Mouse (Mus musculus) embryonic facial prominence, embryonic 15.5 days (tissue): ENCODE measurements at regions not wholly inside any gene's neighbourhood (a gene's known extent, or its start where the extent isn't known, plus 50 kb on each side); places are given as distances from the start of the nearest gene placed in this dataset.

Experiments used
- ATAC-seq: fragments of 200-750 bp; cut with Nextera tagmentation; 2 replicates; pipeline ENCODE4 v1.8.0; 2017; ENCODE audit warnings: low read depth, moderate TSS enrichment; ENCODE audit not compliant: insufficient number of reproducible peaks, low FRiP score, low TSS enrichment
- H3K27ac ChIP-seq: fragments of 300-500 bp; sonication (generic); replicated peaks from 2 replicates; pipeline ENCODE4 v1.5.1; 2015; ENCODE audit warnings: mild to moderate bottlenecking, inconsistent platforms
- H3K27me3 ChIP-seq: fragments of 300-500 bp; sonication (generic); 2 replicates; pipeline ENCODE4 v1.6.1; 2015; ENCODE audit warnings: inconsistent platforms
- H3K36me3 ChIP-seq: fragments of 300-500 bp; sonication (generic); 2 replicates; pipeline ENCODE4 v1.6.1; 2015; ENCODE audit warnings: mild to moderate bottlenecking, inconsistent platforms
- H3K4me1 ChIP-seq: fragments of 300-500 bp; sonication (generic); 2 replicates; pipeline ENCODE4 v1.6.1; 2015; ENCODE audit warnings: inconsistent platforms
- H3K4me2 ChIP-seq: fragments of 300-500 bp; sonication (generic); replicated peaks from 2 replicates; pipeline ENCODE4 v1.6.1; 2015; ENCODE audit warnings: mild to moderate bottlenecking, inconsistent platforms
- H3K4me3 ChIP-seq: fragments of 300-500 bp; sonication (generic); replicated peaks from 2 replicates; pipeline ENCODE4 v1.5.1; 2015; ENCODE audit warnings: mild to moderate bottlenecking, inconsistent platforms
- H3K9ac ChIP-seq: fragments of 300-500 bp; sonication (generic); 2 replicates; pipeline ENCODE4 v1.6.1; 2015; ENCODE audit warnings: inconsistent platforms
- H3K9me3 ChIP-seq: fragments of 300-500 bp; sonication (generic); replicated peaks from 2 replicates; pipeline ENCODE4 v1.6.1; 2016; ENCODE audit warnings: inconsistent platforms
- WGBS: fragments of 180-500 bp; shearing (Covaris S2); methylation state at CpG from one replicate; pipeline ENCODE4 v1.1.7; 2015; 5-methylcytosine and 5-hydroxymethylcytosine counted together

- ATAC-seq = peak; percentile 61; the same call in 1 of the 2 replicates
- H3K4me1 ChIP-seq = peaks cover 15% of the 10 kb centered on the region; the same call in 1 of the 2 replicates
- WGBS = 39% methylated on average over 13 of the region's 13 CpGs
- H3K36me3 ChIP-seq = no peaks in the 10 kb centered on the region
- no peak overlapping the region for H3K9ac ChIP-seq
- H3K4me2 ChIP-seq = no peak overlapping the region
- no peak overlapping the region for H3K4me3 ChIP-seq
- H3K27me3 ChIP-seq = no peaks in the 10 kb centered on the region
- peak overlapping the region; percentile 28; the same call in 1 of the 2 replicates for H3K27ac ChIP-seq
- H3K9me3 ChIP-seq = no peaks in the 10 kb centered on the region
Measured at GRCm38 (mm10) chr14:25268090-25268631, 190.8 kb upstream of the Zmiz1 start.

DNA sequence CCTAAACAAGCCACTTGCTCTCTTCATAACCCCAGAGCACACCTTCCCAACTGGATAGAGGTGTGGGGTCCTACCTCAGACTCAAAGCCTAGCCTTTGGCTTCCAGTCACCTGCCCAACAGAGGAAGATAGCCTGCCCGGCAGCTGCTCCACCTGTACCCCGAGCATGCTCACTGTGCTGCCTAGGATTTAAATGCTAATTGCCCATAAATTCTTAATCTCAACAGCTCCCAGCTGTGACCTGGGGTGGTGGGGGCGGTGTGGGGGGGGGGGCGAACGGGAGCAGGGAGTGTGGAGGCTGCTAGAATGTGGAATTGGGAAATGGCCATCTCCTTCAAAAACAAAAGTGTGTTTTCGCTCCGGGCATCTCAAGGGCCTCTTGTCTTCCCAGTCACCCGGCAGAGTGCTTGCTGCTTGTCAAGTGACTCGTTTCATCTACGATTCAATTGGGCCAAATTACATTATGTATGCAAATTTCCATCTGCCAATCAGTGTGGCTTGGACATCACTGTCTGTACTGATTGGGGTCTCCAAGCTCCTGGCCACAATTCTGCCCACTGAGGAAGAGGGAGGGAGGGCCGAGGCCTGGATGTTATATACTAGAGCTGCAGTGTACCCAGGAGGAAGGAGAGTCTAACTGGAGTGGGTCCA is 188.6 kb upstream of the Zmiz1 start:
- H3K36me3 ChIP-seq = no peaks in the 10 kb centered on the region
- H3K9me3 ChIP-seq = no peaks in the 10 kb centered on the region
- H3K4me1 ChIP-seq = peaks cover 15% of the 10 kb centered on the region; the same call in 1 of the 2 replicates
- H3K9ac ChIP-seq = no peak overlapping the region
- H3K4me2 ChIP-seq = no peak overlapping the region
- no peak overlapping the region for H3K27ac ChIP-seq
- H3K4me3 ChIP-seq = no peak overlapping the region
- WGBS = 38% methylated on average over 11 of the region's 11 CpGs
- ATAC-seq = no peak
- H3K27me3 ChIP-seq = no peaks in the 10 kb centered on the region

DNA sequence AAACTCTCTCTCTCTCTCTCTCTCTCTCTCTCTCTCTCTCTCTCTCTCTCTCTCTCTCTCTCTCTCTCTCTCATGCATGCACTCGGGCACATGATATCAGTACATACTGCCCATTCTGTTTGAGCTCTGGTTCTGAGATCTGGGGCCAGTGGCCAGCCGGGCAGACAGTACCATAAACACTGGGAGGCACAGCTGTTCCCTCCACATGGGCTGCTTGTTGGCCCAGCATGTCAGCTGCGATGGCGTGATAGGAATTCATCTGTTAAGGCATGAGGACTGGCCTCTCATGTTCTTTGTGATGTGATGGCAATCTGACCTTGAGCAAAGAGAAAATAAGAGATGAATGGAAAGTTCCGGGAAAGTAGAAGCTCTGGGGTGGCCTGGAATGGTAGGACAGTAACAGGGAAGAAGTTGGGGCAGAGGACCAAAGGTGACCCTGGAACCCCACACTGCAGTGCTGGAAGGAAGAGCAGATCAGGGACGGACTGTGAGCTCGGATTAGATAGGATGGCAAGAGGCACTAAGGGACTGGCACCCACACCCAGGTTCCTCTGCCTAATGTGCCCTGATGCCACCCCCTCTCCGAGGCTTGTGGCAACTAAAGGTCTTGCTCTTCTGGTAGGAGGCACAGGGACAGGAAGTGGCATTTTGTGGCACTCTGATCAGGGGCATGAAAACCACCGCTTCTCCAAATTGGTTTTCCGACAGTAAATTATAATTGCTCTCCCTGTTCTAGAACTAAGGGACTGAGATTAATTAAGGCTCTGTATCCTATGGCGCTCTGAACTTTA is 186.4 kb upstream of the Zmiz1 start:
- 68% methylated on average over 11 of the region's 11 CpGs for WGBS
- Histone ChIP-seq H3K9ac (no peak overlapping the region), H3K36me3 (no peaks in the 10 kb centered on the region), H3K27me3 (no peaks in the 10 kb centered on the region; the same call in 1 of the 2 replicates), H3K4me1 (peaks cover 14% of the 10 kb centered on the region; the same call in 1 of the 2 replicates), H3K27ac (no peak overlapping the region), H3K4me3 (no peak overlapping the region), H3K9me3 (no peaks in the 10 kb centered on the region), H3K4me2 (no peak overlapping the region)
- ATAC-seq = no peak

- Histone ChIP-seq H3K4me2 (no peak overlapping the region), H3K27ac (no peak overlapping the region), H3K9me3 (no peaks in the 10 kb centered on the region), H3K4me1 (peaks cover 16% of the 10 kb centered on the region), H3K4me3 (no peak overlapping the region), H3K9ac (no peak overlapping the region), H3K36me3 (no peaks in the 10 kb centered on the region), H3K27me3 (peaks cover 6% of the 10 kb centered on the region; the same call in 1 of the 2 replicates)
- no peak for ATAC-seq
Measured at GRCm38 (mm10) chr14:25279751-25280150, 179.2 kb upstream of the Zmiz1 start.

DNA sequence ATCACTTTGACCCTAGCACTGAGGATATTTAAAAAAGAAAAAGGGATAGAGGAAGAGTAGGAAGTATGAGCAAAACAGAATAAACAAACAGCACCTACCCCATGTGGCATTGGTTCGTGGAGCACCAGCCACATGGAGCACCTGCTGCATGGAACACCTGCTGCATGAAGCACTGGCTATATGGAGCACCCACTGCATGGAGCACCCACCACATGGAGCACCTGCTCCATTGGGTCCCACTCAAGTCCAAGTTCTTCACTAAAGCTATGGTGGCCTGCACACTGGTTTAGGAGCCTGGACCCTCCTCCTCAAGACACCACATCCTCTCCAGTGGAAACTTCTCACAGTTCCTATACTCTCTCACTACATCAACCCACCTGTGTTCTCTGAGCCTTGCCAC is 166.4 kb upstream of the Zmiz1 start:
- no peak for ATAC-seq
- Histone ChIP-seq H3K9ac (no peak overlapping the region), H3K9me3 (no peaks in the 10 kb centered on the region), H3K36me3 (no peaks in the 10 kb centered on the region), H3K4me3 (no peak overlapping the region), H3K4me2 (no peak overlapping the region), H3K27me3 (no peaks in the 10 kb centered on the region), H3K27ac (no peak overlapping the region), H3K4me1 (no peaks in the 10 kb centered on the region)
- 75% methylated on average over 1 of the region's 1 CpGs for WGBS

DNA sequence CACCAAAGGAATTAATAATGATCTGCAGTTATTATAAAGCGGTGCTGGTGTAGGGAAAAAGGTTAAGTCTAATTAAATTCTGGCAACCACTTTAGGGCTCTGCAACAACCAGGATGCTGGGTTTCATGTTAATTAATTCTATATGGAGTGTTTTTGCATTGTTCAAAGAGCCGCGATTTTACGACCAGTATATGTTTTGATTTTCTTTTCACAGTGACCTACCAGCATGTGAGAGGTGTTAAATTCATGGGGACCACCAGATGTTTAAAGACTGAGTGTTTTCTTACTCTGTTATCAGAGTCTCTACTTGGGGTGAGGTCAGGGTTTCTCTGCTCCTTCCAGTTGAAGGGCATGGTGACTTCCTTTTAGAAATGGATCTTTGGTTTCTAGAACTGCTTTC is 164.8 kb upstream of the Zmiz1 start:
- Histone ChIP-seq H3K36me3 (no peaks in the 10 kb centered on the region), H3K4me2 (no peak overlapping the region), H3K9ac (no peak overlapping the region), H3K4me1 (no peaks in the 10 kb centered on the region), H3K27ac (no peak overlapping the region), H3K27me3 (no peaks in the 10 kb centered on the region), H3K4me3 (no peak overlapping the region), H3K9me3 (no peaks in the 10 kb centered on the region)
- 68% methylated on average over 4 of the region's 4 CpGs for WGBS
- no peak for ATAC-seq

- Histone ChIP-seq H3K27ac (no peak overlapping the region), H3K4me2 (no peak overlapping the region), H3K9ac (no peak overlapping the region), H3K4me1 (no peaks in the 10 kb centered on the region), H3K36me3 (no peaks in the 10 kb centered on the region), H3K4me3 (no peak overlapping the region), H3K27me3 (no peaks in the 10 kb centered on the region), H3K9me3 (no peaks in the 10 kb centered on the region)
- no peak for ATAC-seq
- WGBS = 57% methylated on average over 5 of the region's 5 CpGs
Measured at GRCm38 (mm10) chr14:25295688-25296350, 163.2 kb upstream of the Zmiz1 start.

GRCm38 (mm10) chr14:25299673-25300190 is 159.3 kb upstream of the Zmiz1 start:
- Histone ChIP-seq H3K4me1 (peaks cover 11% of the 10 kb centered on the region), H3K9ac (no peak overlapping the region), H3K36me3 (no peaks in the 10 kb centered on the region), H3K4me3 (no peak overlapping the region), H3K4me2 (no peak overlapping the region), H3K27me3 (no peaks in the 10 kb centered on the region), H3K27ac (no peak overlapping the region), H3K9me3 (no peaks in the 10 kb centered on the region)
- WGBS = 94% methylated on average over 3 of the region's 3 CpGs
- ATAC-seq = no peak

- H3K4me2 ChIP-seq = no peak overlapping the region
- H3K36me3 ChIP-seq = no peaks in the 10 kb centered on the region
- ATAC-seq = no peak
- 41% methylated on average over 9 of the region's 9 CpGs for WGBS
- H3K4me1 ChIP-seq = peaks cover 13% of the 10 kb centered on the region
- no peak overlapping the region for H3K27ac ChIP-seq
- H3K9ac ChIP-seq = no peak overlapping the region
- no peaks in the 10 kb centered on the region for H3K9me3 ChIP-seq
- H3K4me3 ChIP-seq = no peak overlapping the region
- no peaks in the 10 kb centered on the region for H3K27me3 ChIP-seq
Measured at GRCm38 (mm10) chr14:25301336-25302031, 157.5 kb upstream of the Zmiz1 start.

DNA sequence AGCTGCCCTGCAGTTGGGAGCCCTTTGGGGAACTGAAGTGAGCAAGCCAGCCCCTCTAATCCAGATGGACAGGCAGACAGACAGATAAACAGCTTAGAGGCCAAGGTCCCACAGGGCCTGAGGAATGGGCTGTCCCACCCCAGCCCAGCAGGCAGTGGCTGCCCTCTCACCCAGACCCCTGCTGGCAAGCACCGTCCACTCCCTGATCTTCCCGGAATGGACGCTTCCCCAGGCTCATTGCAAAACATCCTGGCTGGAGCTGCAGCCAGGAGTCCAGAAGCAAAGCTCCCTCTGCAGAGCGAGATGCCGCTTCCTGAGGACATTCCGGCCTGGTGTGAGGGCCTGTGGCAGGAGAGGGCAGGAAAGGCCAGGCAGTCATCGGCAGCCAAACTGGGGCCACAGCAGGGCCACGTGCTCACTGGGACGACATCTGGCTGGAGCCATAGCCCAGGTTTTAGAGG is 154.6 kb upstream of the Zmiz1 start:
- H3K9me3 ChIP-seq = no peaks in the 10 kb centered on the region
- ATAC-seq = peak; percentile 39; the same call in 1 of the 2 replicates
- no peak overlapping the region for H3K4me2 ChIP-seq
- 23% methylated on average over 9 of the region's 9 CpGs for WGBS
- peak overlapping the region; percentile 53 for H3K27ac ChIP-seq
- no peaks in the 10 kb centered on the region for H3K36me3 ChIP-seq
- no peak overlapping the region for H3K4me3 ChIP-seq
- H3K27me3 ChIP-seq = no peaks in the 10 kb centered on the region
- no peak overlapping the region for H3K9ac ChIP-seq
- peaks cover 13% of the 10 kb centered on the region for H3K4me1 ChIP-seq
